Mouse (Mus musculus): ENCODE measurements around the gene Ace3.

Gene Ace3

GRCm38 (mm10) chr11:105994375-105994774 lies at the start of gene Ace3:
TSS of gene Ace3 (plus strand) at chr11:105994675.
- DNase-seq (ENCODE audit: extremely low read depth, insufficient read length, low spot score) = no peak

GRCm38 (mm10) chr11:105944770-105945672 lies 49.5 kb upstream of the Ace3 start:
- no peak for DNase-seq (ENCODE audit: extremely low read depth, insufficient read length, low spot score)

GRCm38 (mm10) chr11:105946694-105947154 lies 47.8 kb upstream of the Ace3 start:
- no peak for DNase-seq (ENCODE audit: extremely low read depth, insufficient read length, low spot score)

- peak; percentile 60 for DNase-seq (ENCODE audit: extremely low read depth, insufficient read length, low spot score)
Observed at GRCm38 (mm10) chr11:105948255-105948654, 46.2 kb upstream of the Ace3 start.

- DNase-seq (ENCODE audit: extremely low read depth, insufficient read length, low spot score) = no peak
Observed at GRCm38 (mm10) chr11:105950519-105950918, 44.0 kb upstream of the Ace3 start.

- no peak for DNase-seq (ENCODE audit: extremely low read depth, insufficient read length, low spot score)
Observed at GRCm38 (mm10) chr11:105951601-105952044, 42.9 kb upstream of the Ace3 start.

- DNase-seq (ENCODE audit: extremely low read depth, insufficient read length, low spot score) = no peak
Observed at GRCm38 (mm10) chr11:105952111-105952510, 42.4 kb upstream of the Ace3 start.

- DNase-seq (ENCODE audit: extremely low read depth, insufficient read length, low spot score) = peak; percentile 30
Observed at GRCm38 (mm10) chr11:105952911-105953386, 41.5 kb upstream of the Ace3 start, which contains the start of gene Cyb561. TSS of gene Cyb561 (minus strand) at chr11:105953336.

GRCm38 (mm10) chr11:105953402-105953801 lies 41.1 kb upstream of the Ace3 start:
- DNase-seq (ENCODE audit: extremely low read depth, insufficient read length, low spot score) = peak; percentile 85

GRCm38 (mm10) chr11:105955815-105956430 lies 38.6 kb upstream of the Ace3 start:
- DNase-seq (ENCODE audit: extremely low read depth, insufficient read length, low spot score) = no peak

- DNase-seq (ENCODE audit: extremely low read depth, insufficient read length, low spot score) = no peak
Observed at GRCm38 (mm10) chr11:105957501-105957900, 37.0 kb upstream of the Ace3 start.

GRCm38 (mm10) chr11:105958566-105958965 lies 35.9 kb upstream of the Ace3 start:
- no peak for DNase-seq (ENCODE audit: extremely low read depth, insufficient read length, low spot score)

- peak; percentile 38 for DNase-seq (ENCODE audit: extremely low read depth, insufficient read length, low spot score)
Observed at GRCm38 (mm10) chr11:105959355-105959754, 35.1 kb upstream of the Ace3 start.

- no peak for DNase-seq (ENCODE audit: extremely low read depth, insufficient read length, low spot score)
Observed at GRCm38 (mm10) chr11:105964691-105965090, 29.8 kb upstream of the Ace3 start.

GRCm38 (mm10) chr11:105966288-105966687 lies 28.2 kb upstream of the Ace3 start:
- DNase-seq (ENCODE audit: extremely low read depth, insufficient read length, low spot score) = no peak

GRCm38 (mm10) chr11:105967741-105968574 lies 26.5 kb upstream of the Ace3 start, which contains the start of gene Ace:
TSS of gene Ace (plus strand) at chr11:105967945.
- DNase-seq (ENCODE audit: extremely low read depth, insufficient read length, low spot score) = no peak

- no peak for DNase-seq (ENCODE audit: extremely low read depth, insufficient read length, low spot score)
Observed at GRCm38 (mm10) chr11:105968948-105969347, 25.5 kb upstream of the Ace3 start.

- no peak for DNase-seq (ENCODE audit: extremely low read depth, insufficient read length, low spot score)
Observed at GRCm38 (mm10) chr11:105969516-105969915, 25.0 kb upstream of the Ace3 start.

- no peak for DNase-seq (ENCODE audit: extremely low read depth, insufficient read length, low spot score)
Observed at GRCm38 (mm10) chr11:105974593-105974992, 19.9 kb upstream of the Ace3 start.

GRCm38 (mm10) chr11:105975050-105975449 lies 19.4 kb upstream of the Ace3 start:
- DNase-seq (ENCODE audit: extremely low read depth, insufficient read length, low spot score) = no peak
